Mouse (Mus musculus) liver, adult 2 months (tissue): ENCODE results near the gene Olfr961.

ENCODE experiments used
- CTCF ChIP-seq: fragments of 200-500 bp; IDR thresholded peaks from 2 replicates; pipeline ENCODE4 v1.5.1; 2011; ENCODE audit warnings: low read depth, low read length, control low read depth
- POLR2A ChIP-seq: fragments of 200-500 bp; IDR thresholded peaks from 2 replicates; pipeline ENCODE4 v1.6.1; 2011; ENCODE audit warnings: low read length, control low read depth; ENCODE audit not compliant: insufficient read depth; ENCODE audit errors: extremely low read depth

DNA sequence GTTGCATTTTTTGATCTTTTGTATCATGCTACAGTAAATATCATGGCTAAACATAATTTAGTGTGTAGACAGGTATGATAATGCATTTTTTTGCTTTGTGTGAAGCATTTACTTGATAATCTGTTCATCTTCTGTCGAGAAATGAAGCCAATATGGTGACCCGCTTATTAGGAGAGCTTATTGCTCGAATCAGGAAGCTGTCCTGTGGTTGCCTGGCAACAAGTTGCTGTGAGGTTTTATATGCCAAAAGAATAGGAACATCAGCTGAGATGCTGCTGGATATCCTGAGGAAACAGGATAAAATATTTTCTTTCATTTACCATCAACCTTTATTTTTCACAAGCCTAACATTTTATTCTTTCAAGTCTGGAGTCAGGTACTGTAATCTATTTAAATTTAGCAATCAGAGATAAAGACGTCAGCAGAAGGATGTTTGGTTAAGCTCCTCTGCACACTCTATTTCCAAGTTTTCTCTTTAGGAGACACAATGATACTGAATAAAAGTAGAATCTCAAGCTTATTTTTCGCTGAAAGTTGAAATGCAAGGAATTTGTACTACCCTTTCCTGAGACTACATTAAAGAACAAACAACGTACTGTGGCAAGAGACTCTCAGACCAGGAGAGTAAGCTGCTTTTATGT lies 10.0 kb downstream of the Olfr961 start:
- TF ChIP-seq CTCF: no peak
- no peak for TF ChIP-seq POLR2A
